Mouse (Mus musculus): ENCODE measurements around the gene Ctdsp1. TPM values are rescaled to one million over a fixed set of nuclear protein-coding genes. Genes with fewer than 3 reads are reported as not detected.
A peak's percentile ranks its signal among the peaks of the same experiment; 100 is the strongest.

The Ctdsp1 gene
- total RNA-seq, 2 experiments from 2014 or later, result 133 to 136 TPM

- DNase-seq (ENCODE audit: low spot score in 2 of 2), result no peak
Observed at GRCm38 (mm10) chr1:74375561-74375960, 15.7 kb upstream of the Ctdsp1 start.

- DNase-seq (ENCODE audit: low spot score in 2 of 2), result peak in 1 of 2 experiments; percentile 60
Observed at GRCm38 (mm10) chr1:74376396-74376795, 14.9 kb upstream of the Ctdsp1 start.

- no peak for DNase-seq (ENCODE audit: low spot score in 2 of 2)
Observed at GRCm38 (mm10) chr1:74379058-74379504, 12.2 kb upstream of the Ctdsp1 start.

DNA sequence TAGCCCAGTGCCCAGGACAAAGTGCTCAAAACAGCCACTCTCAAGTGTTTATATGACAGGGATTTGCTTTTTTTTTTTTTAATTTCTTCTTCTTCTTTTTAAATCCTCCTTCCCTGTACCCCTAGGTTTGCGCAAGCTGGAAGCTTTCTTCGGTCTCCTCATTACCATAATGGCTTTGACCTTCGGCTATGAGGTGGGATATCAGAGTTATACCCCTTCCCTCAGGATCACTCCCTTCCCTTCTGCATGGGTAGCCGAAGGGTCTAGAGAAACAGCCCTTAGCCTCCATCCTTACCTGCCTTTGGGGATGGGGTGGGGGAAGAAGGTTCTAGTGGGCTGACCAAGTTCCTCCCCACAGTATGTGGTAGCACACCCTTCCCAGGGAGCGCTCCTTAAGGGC lies 10.8 kb upstream of the Ctdsp1 start:
- DNase-seq (ENCODE audit: low spot score in 2 of 2), result no peak

- no peak for DNase-seq (ENCODE audit: low spot score in 2 of 2)
Observed at GRCm38 (mm10) chr1:74381588-74382021, 9.7 kb upstream of the Ctdsp1 start.

GRCm38 (mm10) chr1:74383385-74383784 lies 7.9 kb upstream of the Ctdsp1 start:
- DNase-seq (ENCODE audit: low spot score in 2 of 2), result no peak

- DNase-seq (ENCODE audit: low spot score in 2 of 2), result no peak
Observed at GRCm38 (mm10) chr1:74384525-74384924, 6.8 kb upstream of the Ctdsp1 start.

DNA sequence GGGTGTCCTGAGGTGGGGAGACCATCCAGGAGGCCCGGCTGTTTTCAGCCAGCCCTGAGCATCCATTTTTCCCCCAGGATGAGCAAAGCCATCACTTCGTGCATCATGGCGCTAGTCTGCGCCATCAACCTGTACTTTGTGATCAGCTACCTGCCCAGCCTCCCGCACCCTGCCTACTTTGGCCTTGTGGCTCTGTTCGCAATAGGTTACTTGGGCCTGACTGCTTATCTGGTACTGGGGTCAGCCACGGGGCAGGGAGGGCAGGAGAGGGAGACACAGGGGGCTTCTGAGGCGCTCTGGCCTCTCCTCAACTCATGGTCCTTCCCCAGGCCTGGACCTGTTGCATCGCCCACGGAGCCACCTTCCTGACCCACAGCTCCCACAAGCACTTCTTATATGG lies 6.2 kb upstream of the Ctdsp1 start:
- DNase-seq (ENCODE audit: low spot score in 2 of 2), result no peak

- DNase-seq (ENCODE audit: low spot score in 2 of 2), result no peak
Observed at GRCm38 (mm10) chr1:74385531-74385930, 5.8 kb upstream of the Ctdsp1 start.

DNA sequence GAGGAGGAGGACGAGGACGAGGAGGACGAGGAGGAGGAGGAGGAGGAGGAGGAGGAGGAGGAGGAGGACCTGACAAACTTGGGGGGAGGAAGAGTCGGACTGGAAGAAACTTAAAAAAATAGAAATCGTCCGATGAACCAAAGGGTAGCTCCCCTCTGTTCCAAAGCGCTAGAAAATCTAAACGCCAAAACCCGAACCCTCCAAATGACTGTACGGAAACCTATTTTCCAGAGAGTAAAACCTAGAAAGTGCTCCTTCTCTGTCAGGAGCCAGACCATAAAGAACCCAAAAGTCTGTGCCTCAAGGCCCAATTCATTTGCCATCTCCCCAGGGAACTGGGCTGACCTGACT lies 5.0 kb upstream of the Ctdsp1 start:
- DNase-seq (ENCODE audit: low spot score in 2 of 2), result no peak

- DNase-seq (ENCODE audit: low spot score in 2 of 2), result peak; percentile 93 to 94
Observed at GRCm38 (mm10) chr1:74386714-74387385, 4.5 kb upstream of the Ctdsp1 start.

DNA sequence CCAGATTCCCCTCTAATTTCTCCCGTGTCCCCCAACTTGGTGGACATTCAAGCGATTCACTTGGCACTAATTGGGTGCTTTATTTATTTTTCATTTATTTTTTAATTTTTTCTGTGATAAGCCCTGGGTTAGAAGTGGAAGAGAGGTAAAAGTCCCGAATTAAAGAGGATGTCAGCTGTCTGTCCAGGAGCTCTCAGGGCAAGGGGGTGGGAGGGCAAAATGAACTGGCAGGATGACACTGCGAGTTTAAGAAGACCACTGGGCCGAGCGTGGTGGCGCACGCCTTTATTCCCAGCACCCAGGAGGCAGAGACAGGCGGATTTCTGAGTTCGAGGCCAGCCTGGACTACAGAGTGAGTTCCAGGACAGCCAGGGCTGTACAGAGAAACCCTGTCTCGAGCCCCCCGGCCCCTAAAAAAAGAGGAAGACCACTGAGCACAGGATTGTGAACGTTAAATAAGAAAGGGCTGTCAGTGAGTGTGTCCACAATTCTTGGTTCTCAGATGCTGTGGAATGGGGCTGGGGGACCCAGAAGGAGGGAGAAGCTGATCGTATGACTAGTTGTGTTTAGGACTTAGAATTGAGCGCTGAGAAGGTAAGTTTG lies 3.8 kb upstream of the Ctdsp1 start:
- DNase-seq (ENCODE audit: low spot score in 2 of 2), result no peak

- peak in 1 of 2 experiments; percentile 33 for DNase-seq (ENCODE audit: low spot score in 2 of 2)
Observed at GRCm38 (mm10) chr1:74388398-74388920, 2.9 kb upstream of the Ctdsp1 start.

- peak in 1 of 2 experiments; percentile 35 for DNase-seq (ENCODE audit: low spot score in 2 of 2)
Observed at GRCm38 (mm10) chr1:74389831-74390286, 1.4 kb upstream of the Ctdsp1 start.

- peak; percentile 65 to 70 for DNase-seq (ENCODE audit: low spot score in 2 of 2)
Observed at GRCm38 (mm10) chr1:74390287-74390906, 912 bp upstream of the Ctdsp1 start.

GRCm38 (mm10) chr1:74391844-74392441 lies 634 bp downstream of the Ctdsp1 start:
- DNase-seq (ENCODE audit: low spot score in 2 of 2), result peak; percentile 77 to 81

DNA sequence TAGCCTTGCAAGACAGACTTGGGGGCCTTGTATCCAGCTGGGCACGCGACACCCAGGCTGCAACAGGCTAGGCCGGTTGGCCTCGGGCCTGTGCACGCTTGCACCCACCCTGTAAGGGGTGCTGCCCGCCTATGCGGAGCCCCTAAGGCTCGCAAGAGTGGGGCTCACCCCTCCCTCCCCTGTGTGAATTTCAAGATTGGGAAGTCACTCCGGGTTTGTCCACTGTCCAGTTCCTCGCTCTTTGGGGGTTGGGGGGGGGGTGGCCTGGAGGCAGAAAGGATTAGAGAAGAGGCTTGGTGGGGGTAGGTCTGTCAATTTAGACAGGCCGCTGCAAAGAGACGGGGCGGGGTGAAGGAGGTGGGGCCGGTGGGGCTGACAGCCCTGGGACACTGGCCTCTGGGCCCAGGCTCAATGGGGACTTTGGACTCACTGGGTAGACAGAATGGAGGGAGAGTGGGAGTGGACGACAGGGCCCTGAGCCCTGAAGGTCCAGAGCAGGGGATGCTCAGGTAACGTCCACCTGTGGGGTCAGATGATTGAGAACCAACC lies 1.2 kb downstream of the Ctdsp1 start:
- peak in 1 of 2 experiments; percentile 29 for DNase-seq (ENCODE audit: low spot score in 2 of 2)

DNA sequence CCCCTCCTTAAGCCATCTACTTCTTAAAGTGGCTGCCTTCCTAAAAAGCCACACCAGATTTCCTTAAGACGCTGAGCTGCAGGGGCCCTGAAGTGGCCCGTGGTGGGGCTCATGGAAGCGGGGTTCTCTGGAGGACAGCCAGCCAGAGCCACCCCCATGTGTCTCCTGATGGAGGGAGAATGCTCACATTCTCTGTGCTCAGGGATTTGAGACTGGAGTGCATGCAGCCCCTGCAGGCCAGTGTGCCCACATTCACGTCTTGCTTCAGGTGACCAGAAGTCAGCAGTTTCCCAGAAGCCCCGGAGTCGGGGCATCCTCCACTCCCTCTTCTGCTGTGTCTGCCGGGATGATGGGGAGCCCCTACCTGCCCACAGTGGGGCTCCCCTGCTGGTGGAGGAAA lies 1.7 kb downstream of the Ctdsp1 start:
- DNase-seq (ENCODE audit: low spot score in 2 of 2), result peak in 1 of 2 experiments; percentile 25

- peak in 1 of 2 experiments; percentile 20 for DNase-seq (ENCODE audit: low spot score in 2 of 2)
Observed at GRCm38 (mm10) chr1:74393697-74394096, 2.4 kb downstream of the Ctdsp1 start.

GRCm38 (mm10) chr1:74394311-74394710 lies 3.0 kb downstream of the Ctdsp1 start:
- DNase-seq (ENCODE audit: low spot score in 2 of 2), result peak in 1 of 2 experiments; percentile 22

GRCm38 (mm10) chr1:74394858-74395257 lies 3.5 kb downstream of the Ctdsp1 start:
- DNase-seq (ENCODE audit: low spot score in 2 of 2), result peak in 1 of 2 experiments; percentile 19
